Mouse (Mus musculus): ENCODE results near the gene Mroh8. TPM values are rescaled to one million over a fixed set of nuclear protein-coding genes. Genes with fewer than 3 reads are reported as not detected.

Gene Mroh8
- polyA plus RNA-seq, 1 experiment from 2014 or later, result 0.51 TPM

GRCm38 (mm10) chr2:157303096-157303495 is 23.7 kb upstream of the Mroh8 start:
- Histone ChIP-seq H3K9ac (ENCODE audit: low read depth, low read length) (no peak overlapping the region), H3K9me3 (ENCODE audit: control insufficient read depth, low read length) (no peaks in the 10 kb centered on the region), H3K27ac (ENCODE audit: low read depth, low read length) (peak overlapping the region; percentile 8; the same call in 1 of the 2 replicates), H3K27me3 (replicated peaks; ENCODE audit: control insufficient read depth, insufficient read depth, low read length) (no peaks in the 10 kb centered on the region), H3K4me1 (ENCODE audit: control insufficient read depth, insufficient read depth, low read depth, low read length) (no peaks in the 10 kb centered on the region), H3K36me3 (ENCODE audit: control insufficient read depth, insufficient read depth, low read length) (peaks cover 28% of the 10 kb centered on the region), H3K4me3 (ENCODE audit: low read length) (no peak overlapping the region), H3K4me2 (ENCODE audit: low read length) (no peak overlapping the region)
- ATAC-seq, result peak; percentile 37; the same call in 1 of the 2 replicates
- 58% methylated on average over 9 of the region's 9 CpGs for WGBS

- no peaks in the 10 kb centered on the region for H3K4me1 ChIP-seq (ENCODE audit: control insufficient read depth, insufficient read depth, low read depth, low read length)
- WGBS, result 89% methylated on average over 6 of the region's 6 CpGs
- ATAC-seq, result no peak
- no peaks in the 10 kb centered on the region for H3K27me3 ChIP-seq (replicated peaks; ENCODE audit: control insufficient read depth, insufficient read depth, low read length)
- no peaks in the 10 kb centered on the region for H3K9me3 ChIP-seq (ENCODE audit: control insufficient read depth, low read length)
- no peak overlapping the region for H3K27ac ChIP-seq (ENCODE audit: low read depth, low read length)
- H3K36me3 ChIP-seq (ENCODE audit: control insufficient read depth, insufficient read depth, low read length), result peaks cover 36% of the 10 kb centered on the region
- no peak overlapping the region for H3K9ac ChIP-seq (ENCODE audit: low read depth, low read length)
- H3K4me2 ChIP-seq (ENCODE audit: low read length), result no peak overlapping the region
- H3K4me3 ChIP-seq (ENCODE audit: low read length), result no peak overlapping the region
These were observed 20.7 kb upstream of the Mroh8 start for GRCm38 (mm10) chr2:157300051-157300450.

- H3K36me3 ChIP-seq (ENCODE audit: control insufficient read depth, insufficient read depth, low read length), result peaks cover 39% of the 10 kb centered on the region
- 69% methylated on average over 7 of the region's 7 CpGs for WGBS
- H3K27ac ChIP-seq (ENCODE audit: low read depth, low read length), result no peak overlapping the region
- 0 out of 2 replicates have a peak, but pooled peaks cover 3% of the 10 kb centered on the region for H3K4me1 ChIP-seq (ENCODE audit: control insufficient read depth, insufficient read depth, low read depth, low read length)
- H3K9me3 ChIP-seq (ENCODE audit: control insufficient read depth, low read length), result no peaks in the 10 kb centered on the region
- no peak overlapping the region for H3K4me3 ChIP-seq (ENCODE audit: low read length)
- no peak overlapping the region for H3K4me2 ChIP-seq (ENCODE audit: low read length)
- H3K9ac ChIP-seq (ENCODE audit: low read depth, low read length), result no peak overlapping the region
- no peaks in the 10 kb centered on the region for H3K27me3 ChIP-seq (replicated peaks; ENCODE audit: control insufficient read depth, insufficient read depth, low read length)
- no peak for ATAC-seq
These were observed 16.8 kb upstream of the Mroh8 start for GRCm38 (mm10) chr2:157296105-157296689.

GRCm38 (mm10) chr2:157292093-157292492 is 12.7 kb upstream of the Mroh8 start:
- 7% methylated on average over 2 of the region's 2 CpGs for WGBS
- Histone ChIP-seq H3K36me3 (ENCODE audit: control insufficient read depth, insufficient read depth, low read length) (peaks cover 27% of the 10 kb centered on the region), H3K9me3 (ENCODE audit: control insufficient read depth, low read length) (no peaks in the 10 kb centered on the region), H3K9ac (ENCODE audit: low read depth, low read length) (no peak overlapping the region), H3K4me2 (ENCODE audit: low read length) (no peak overlapping the region), H3K4me3 (ENCODE audit: low read length) (no peak overlapping the region), H3K27ac (ENCODE audit: low read depth, low read length) (no peak overlapping the region), H3K27me3 (replicated peaks; ENCODE audit: control insufficient read depth, insufficient read depth, low read length) (no peaks in the 10 kb centered on the region), H3K4me1 (ENCODE audit: control insufficient read depth, insufficient read depth, low read depth, low read length) (0 out of 2 replicates have a peak, but pooled peaks cover 3% of the 10 kb centered on the region)
- ATAC-seq, result no peak

GRCm38 (mm10) chr2:157288996-157289395 is 9.6 kb upstream of the Mroh8 start:
- Histone ChIP-seq H3K36me3 (ENCODE audit: control insufficient read depth, insufficient read depth, low read length) (peaks cover 31% of the 10 kb centered on the region), H3K9ac (ENCODE audit: low read depth, low read length) (no peak overlapping the region), H3K4me1 (ENCODE audit: control insufficient read depth, insufficient read depth, low read depth, low read length) (no peaks in the 10 kb centered on the region), H3K27me3 (replicated peaks; ENCODE audit: control insufficient read depth, insufficient read depth, low read length) (no peaks in the 10 kb centered on the region), H3K4me3 (ENCODE audit: low read length) (no peak overlapping the region), H3K27ac (ENCODE audit: low read depth, low read length) (no peak overlapping the region), H3K9me3 (ENCODE audit: control insufficient read depth, low read length) (no peaks in the 10 kb centered on the region), H3K4me2 (ENCODE audit: low read length) (no peak overlapping the region)
- ATAC-seq, result no peak
- 90% methylated on average over 5 of the region's 5 CpGs for WGBS

GRCm38 (mm10) chr2:157287542-157287941 is 8.2 kb upstream of the Mroh8 start:
- H3K36me3 ChIP-seq (ENCODE audit: control insufficient read depth, insufficient read depth, low read length), result peaks cover 31% of the 10 kb centered on the region
- no peaks in the 10 kb centered on the region for H3K4me1 ChIP-seq (ENCODE audit: control insufficient read depth, insufficient read depth, low read depth, low read length)
- peak; percentile 67; the same call in 1 of the 2 replicates for ATAC-seq
- no peaks in the 10 kb centered on the region for H3K27me3 ChIP-seq (replicated peaks; ENCODE audit: control insufficient read depth, insufficient read depth, low read length)
- peak overlapping the region; percentile 7; the same call in 1 of the 2 replicates for H3K27ac ChIP-seq (ENCODE audit: low read depth, low read length)
- H3K9me3 ChIP-seq (ENCODE audit: control insufficient read depth, low read length), result no peaks in the 10 kb centered on the region
- H3K4me3 ChIP-seq (ENCODE audit: low read length), result no peak overlapping the region
- 17% methylated on average over 3 of the region's 3 CpGs for WGBS
- no peak overlapping the region for H3K9ac ChIP-seq (ENCODE audit: low read depth, low read length)
- no peak overlapping the region for H3K4me2 ChIP-seq (ENCODE audit: low read length)

- Histone ChIP-seq H3K9ac (ENCODE audit: low read depth, low read length) (no peak overlapping the region), H3K36me3 (ENCODE audit: control insufficient read depth, insufficient read depth, low read length) (peaks cover 11% of the 10 kb centered on the region), H3K27me3 (replicated peaks; ENCODE audit: control insufficient read depth, insufficient read depth, low read length) (no peaks in the 10 kb centered on the region), H3K4me1 (ENCODE audit: control insufficient read depth, insufficient read depth, low read depth, low read length) (peaks cover 14% of the 10 kb centered on the region), H3K27ac (ENCODE audit: low read depth, low read length) (no peak overlapping the region), H3K4me3 (ENCODE audit: low read length) (no peak overlapping the region), H3K9me3 (ENCODE audit: control insufficient read depth, low read length) (no peaks in the 10 kb centered on the region), H3K4me2 (ENCODE audit: low read length) (no peak overlapping the region)
- ATAC-seq, result no peak
- WGBS, result 95% methylated on average over 6 of the region's 6 CpGs
These were observed 4.0 kb upstream of the Mroh8 start for GRCm38 (mm10) chr2:157283321-157283720.

- Histone ChIP-seq H3K9ac (ENCODE audit: low read depth, low read length) (peak within 1 kb of the TSS; percentile 79), H3K4me2 (ENCODE audit: low read length) (peak within 1 kb of the TSS; percentile 62), H3K27ac (ENCODE audit: low read depth, low read length) (peak within 1 kb of the TSS; percentile 94), H3K36me3 (ENCODE audit: control insufficient read depth, insufficient read depth, low read length) (peaks cover 2% of the 10 kb centered on the region; the same call in 1 of the 2 replicates), H3K4me3 (ENCODE audit: low read length) (peak within 1 kb of the TSS; percentile 76), H3K27me3 (replicated peaks; ENCODE audit: control insufficient read depth, insufficient read depth, low read length) (no peaks in the 10 kb centered on the region), H3K9me3 (ENCODE audit: control insufficient read depth, low read length) (no peaks in the 10 kb centered on the region), H3K4me1 (ENCODE audit: control insufficient read depth, insufficient read depth, low read depth, low read length) (peaks cover 18% of the 10 kb centered on the region)
- ATAC-seq, result peak; percentile 100
- under 1% methylated on average over 61 of the region's 64 CpGs for WGBS
These were observed 483 bp downstream of the Mroh8 start, which contains the start of gene Rpn2 for GRCm38 (mm10) chr2:157278717-157279415. TSS of gene Rpn2 (plus strand) at chr2:157279017.

GRCm38 (mm10) chr2:157263832-157264231 is 15.5 kb downstream of the Mroh8 start:
- 85% methylated on average over 6 of the region's 6 CpGs for WGBS

More at GRCm38 (mm10) chr2:157263832-157264231, 15.5 kb downstream of the Mroh8 start:
- ATAC-seq, result no peak
- Histone ChIP-seq H3K9me3 (ENCODE audit: control insufficient read depth, low read length) (no peaks in the 10 kb centered on the region), H3K4me1 (ENCODE audit: control insufficient read depth, insufficient read depth, low read depth, low read length) (no peaks in the 10 kb centered on the region), H3K4me3 (ENCODE audit: low read length) (no peak overlapping the region), H3K36me3 (ENCODE audit: control insufficient read depth, insufficient read depth, low read length) (no peaks in the 10 kb centered on the region), H3K9ac (ENCODE audit: low read depth, low read length) (no peak overlapping the region), H3K27ac (ENCODE audit: low read depth, low read length) (no peak overlapping the region), H3K27me3 (replicated peaks; ENCODE audit: control insufficient read depth, insufficient read depth, low read length) (no peaks in the 10 kb centered on the region), H3K4me2 (ENCODE audit: low read length) (no peak overlapping the region)

Data from hindbrain, embryonic 16.5 days (tissue).